Mouse (Mus musculus): ENCODE data around the gene Lpcat2.

Gene Lpcat2

DNA sequence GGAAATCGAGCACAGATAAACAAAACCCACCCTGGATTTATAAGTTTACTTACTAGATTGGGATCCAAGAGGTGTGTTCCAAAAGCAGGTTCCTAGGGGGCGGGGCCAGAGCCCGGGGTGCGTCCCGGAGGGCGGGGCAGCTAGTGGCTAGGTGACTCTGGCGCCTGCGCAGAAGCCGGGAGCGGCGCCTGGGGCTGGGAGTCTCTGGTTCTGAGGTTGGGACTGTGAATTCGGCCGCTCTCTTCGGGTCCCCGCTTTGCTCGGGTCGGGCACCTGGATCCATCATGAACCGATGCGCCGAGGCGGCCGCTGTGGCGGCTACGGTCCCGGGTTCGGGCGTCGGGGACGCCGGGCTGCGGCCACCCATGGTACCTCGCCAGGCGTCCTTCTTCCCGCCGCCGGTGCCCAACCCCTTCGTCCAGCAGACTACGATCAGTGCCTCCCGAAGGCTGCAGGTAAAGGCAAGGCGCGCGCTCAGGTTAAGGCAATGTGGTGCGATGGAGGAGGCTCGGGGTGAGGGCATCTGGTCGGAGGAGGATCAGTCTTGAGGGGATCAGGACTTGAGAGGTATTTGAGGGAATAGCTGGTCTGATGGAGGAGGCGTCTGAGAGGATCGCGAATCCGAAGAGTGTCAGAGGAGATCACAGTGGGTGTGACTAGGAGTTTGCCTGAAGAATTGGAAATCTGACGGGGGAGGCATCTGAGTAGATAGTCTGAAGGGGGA, at the start of gene Lpcat2:
Gene Lpcat2, plus strand, starts transcription at position 169 of the 724 bp plus-strand sequence.
- DNase-seq (ENCODE audit: low read depth, low spot score) = no peak

DNA sequence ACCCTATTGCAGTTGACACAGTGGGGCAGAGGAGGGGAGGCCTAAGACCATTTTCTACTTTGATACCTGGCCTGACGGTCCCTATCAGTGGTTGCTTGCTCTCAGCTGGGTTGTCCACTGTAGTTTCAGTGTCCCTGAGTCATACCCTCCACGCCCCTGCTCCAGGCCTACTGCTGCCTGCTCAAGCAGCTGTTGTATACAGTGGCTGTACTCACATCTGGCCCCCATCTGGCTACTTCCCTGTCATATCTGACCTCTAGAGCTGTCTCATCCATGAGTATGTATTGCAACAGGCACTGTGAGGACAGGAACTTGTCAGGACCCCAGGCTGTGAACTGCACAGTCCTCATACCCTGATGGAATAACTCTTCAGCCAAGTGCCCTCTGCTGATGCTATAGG, 42.4 kb upstream of the Lpcat2 start:
- no peak for DNase-seq (ENCODE audit: low read depth, low spot score)

DNA sequence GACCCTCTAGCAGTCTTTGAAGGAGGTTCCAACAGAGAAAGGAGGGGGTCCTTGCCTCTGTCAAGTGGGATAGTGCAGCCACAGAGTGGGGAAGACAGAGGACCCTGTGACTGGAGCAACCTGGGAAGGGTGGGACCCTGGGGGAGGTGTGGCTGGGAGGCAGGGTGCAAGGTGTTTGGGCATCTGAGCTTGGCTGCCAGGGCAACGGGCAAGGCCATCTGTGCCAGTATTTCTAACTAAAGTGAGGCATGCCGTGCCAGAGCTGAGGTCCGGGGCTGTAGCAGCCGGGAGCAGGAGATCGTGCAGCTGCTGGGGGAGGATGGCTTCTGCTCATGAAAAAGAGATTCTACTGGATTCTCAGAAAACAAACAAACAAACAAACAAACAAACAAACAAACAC, 39.5 kb upstream of the Lpcat2 start:
- no peak for DNase-seq (ENCODE audit: low read depth, low spot score)

DNA sequence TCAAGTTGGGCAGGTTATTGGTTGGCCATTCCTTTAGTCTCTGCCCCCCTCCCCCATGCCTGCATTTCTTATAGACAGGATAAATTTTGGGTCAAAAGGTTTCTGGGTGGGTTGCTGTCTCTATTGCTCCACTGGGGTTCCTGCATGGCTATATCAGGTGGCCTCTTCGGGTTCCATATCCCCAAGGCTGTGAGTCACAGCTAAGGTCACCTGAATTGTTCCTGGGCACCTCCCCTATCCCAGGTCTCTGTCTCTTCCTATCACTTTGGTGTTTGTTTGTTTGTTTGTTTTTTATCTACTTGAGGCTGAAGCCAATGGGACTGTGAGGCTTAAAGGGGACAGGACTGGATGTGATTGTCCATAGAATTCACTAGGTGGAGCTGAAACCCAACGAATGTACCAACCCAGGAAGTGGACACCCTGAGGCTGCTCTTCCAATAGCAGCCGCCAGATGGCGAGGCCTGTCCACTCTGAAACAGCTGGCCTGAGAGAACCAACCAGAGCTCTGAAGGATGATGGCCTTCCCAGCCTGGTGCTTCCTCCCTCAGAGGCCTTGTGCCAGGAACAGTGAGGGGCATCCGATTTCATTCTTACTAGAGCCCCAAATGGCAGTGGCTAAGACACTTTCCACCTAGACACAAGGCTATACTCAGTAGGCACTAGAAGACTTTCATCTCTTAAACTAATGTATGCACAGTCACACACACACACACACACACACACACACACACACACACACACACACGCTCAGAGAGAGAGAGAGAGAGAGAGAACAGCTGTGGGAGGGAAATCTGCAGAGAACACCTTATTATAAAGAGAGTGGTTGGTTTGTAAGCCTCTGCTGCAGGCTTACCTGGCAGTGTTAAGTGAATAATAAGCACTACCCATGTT, 37.0 kb upstream of the Lpcat2 start:
- DNase-seq (ENCODE audit: low read depth, low spot score) = peak; percentile 76

DNA sequence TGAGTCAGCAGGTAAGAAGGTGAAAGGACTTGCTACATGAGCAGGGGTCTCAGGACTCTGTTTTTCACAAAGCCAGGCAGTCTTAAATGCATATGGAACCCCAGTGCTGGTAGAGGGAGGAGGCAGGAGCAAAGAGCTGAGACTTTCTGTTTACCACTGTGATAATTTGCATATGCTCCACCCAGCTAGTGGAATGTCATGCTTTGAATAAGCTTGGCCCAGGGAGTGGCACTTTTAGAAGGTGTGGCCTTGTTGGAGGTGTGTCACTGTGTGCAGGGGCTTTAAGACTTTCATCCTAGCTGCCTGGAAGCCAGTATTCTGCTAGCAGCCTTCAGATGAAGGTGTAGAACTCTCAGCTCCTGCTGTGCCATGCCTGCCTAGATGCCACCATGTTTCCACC, 34.0 kb upstream of the Lpcat2 start:
- no peak for DNase-seq (ENCODE audit: low read depth, low spot score)

DNA sequence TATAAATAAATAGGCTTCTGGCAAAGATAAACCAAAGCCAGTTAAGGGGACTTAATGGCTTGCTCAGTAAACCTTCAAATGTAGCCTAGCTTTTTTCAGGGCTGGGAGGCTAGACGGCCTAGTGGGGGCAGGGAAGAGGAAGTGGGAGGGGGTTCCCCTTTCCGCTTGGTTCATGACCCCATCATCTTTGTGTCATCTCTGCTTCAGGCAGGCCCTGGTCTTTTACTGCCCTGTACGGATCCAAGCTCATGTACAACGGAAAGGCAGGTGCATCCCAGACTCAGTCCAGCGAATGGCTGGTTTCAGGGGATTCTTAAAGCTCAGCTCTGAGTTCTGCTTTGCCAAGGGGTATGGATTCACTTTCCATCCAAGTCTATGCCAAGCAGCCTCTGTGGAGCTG, 32.8 kb upstream of the Lpcat2 start:
- DNase-seq (ENCODE audit: low read depth, low spot score) = no peak

DNA sequence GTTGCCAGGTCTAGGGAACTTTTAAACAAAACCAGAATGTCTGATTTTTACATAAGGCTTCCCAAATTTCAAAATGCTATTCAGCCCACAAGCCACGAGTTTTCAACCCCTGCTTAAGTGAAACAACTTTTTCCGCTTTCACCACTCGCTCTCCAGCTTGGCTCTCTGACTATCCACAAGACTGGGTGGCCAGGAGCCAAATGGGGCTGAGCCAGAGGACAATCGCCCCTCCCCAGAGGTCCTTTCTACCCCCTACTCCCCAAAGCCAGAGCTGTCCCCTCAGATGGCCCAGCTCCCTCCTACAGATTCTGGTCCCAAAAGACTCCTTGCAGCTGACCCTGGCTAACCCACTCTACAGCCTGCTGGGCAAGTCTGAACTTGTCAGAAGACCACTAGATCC, 29.1 kb upstream of the Lpcat2 start:
- no peak for DNase-seq (ENCODE audit: low read depth, low spot score)

DNA sequence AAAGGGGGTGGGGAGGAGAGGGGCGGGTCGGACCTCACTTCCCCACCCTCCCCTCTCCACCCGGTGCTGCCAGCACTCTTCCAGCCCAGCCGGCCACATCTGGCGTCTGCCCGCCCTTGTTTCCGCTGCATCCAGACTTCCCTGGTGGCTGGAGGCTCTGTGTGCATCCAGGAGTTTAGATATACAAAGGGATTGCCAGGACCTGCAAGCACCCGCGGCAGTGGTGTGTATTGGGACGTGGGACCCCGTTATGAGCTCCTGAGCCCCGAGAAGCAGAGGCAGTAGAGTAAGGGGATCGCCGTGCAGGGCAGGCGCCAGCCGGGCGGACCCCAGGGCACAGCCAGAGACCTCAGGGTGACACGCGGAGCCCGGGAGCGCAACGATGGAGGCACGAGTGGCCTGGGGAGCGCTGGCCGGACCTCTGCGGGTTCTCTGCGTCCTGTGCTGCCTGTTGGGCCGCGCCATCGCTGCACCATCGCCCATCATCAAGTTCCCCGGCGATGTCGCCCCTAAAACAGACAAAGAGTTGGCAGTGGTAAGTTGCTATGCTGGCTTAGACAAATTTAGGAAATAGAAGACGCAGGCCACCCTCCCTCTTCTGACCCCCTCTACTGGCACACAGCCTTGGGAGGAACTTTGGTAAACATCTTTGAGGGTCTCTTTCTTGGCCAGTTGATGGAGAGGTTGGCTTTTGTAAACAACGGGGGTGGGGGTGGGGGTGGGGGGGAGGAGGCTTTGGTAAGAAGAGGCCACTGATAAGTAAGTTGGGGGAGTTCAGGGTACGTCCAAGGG, 27.7 kb upstream of the Lpcat2 start, which contains the start of gene Mmp2:
Gene Mmp2, plus strand, starts transcription at position 49 of the 792 bp plus-strand sequence.
- DNase-seq (ENCODE audit: low read depth, low spot score) = no peak

DNA sequence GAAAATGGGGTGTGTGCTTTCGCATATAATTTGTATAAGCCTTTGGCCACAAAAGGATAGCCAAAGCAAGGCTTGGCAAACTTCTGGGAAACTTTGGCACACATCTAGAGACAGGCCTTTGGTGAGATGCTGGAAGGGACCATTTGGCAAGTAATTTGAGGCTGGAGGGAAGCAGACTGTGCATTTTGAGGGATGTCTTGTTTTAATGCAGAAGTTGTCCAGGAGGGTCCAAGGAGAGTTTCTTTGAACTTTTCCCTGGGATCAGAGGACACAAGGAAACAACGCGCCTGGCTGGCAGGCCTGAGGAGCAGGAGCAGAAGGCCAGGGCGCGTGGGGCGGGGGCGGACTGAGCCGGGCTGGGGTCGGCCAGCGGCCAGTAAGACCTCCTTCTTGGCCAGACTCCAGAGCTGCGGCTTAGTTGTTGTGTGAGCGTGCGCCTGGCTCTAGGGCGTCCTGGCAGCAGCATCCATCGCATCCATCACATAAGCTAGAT, 26.8 kb upstream of the Lpcat2 start:
- DNase-seq (ENCODE audit: low read depth, low spot score) = no peak

DNA sequence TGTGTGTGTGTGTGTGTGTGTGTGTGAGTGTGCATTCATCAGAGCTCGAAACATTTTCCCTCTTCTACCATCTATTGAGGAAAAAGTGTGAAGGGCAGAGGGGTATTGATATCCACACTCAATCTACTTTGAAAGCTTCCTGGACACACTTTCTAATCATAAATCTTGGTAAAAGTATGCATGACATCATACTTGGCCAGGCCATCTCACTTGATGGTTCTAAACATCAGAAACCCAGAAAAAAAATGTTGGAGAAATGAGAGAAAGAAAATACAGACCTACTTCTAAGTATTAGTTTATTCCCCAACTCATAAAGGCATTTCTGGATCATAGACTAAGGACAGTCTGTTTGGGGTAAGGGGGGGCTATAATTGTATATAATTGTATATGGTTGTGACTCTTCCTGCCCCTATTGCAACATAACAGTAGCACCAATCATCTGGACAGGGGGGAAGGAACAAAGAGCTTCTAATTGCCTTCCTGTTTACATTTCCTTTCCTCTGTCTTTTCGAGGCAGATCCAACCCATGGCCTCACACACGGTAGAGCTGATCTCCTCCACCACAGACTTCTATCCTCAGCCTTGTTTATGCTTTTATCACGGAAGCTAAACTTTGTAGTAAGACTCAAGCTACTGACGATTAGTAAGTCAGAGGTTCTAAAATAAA, 20.9 kb upstream of the Lpcat2 start:
- DNase-seq (ENCODE audit: low read depth, low spot score) = no peak

DNA sequence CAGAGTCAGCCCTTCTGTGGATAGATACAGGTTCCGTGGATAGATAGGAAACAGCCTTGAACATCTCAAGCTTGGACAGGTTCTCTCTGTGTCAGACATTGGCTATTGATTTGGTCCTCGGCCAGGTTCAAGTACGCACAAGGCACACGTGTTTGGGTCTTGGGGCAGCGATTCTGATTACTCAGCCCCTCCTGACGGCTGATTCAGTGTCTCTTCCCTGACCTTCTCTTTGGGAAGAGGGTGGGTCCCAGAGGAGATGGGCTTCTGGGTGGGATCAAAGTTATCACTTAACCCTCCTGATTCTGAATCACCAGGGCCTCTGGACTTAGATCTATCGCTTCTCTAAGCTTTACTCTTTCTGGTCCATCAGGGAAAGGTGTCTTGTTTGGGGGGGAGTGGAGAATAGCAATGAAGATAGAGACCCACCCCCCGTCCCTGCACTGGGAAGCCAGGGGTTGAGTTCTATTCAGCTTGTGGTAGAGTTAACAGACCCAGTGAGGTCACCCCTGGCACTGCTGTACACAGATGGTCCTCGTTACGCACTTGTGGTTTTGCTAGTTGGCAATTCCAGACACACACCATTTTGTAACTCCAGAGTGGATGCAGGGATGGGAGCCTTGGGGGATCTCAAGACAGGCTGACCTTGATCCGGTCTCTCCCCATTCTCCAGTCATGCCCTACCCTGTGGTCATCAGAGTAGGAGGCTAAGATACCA, 20.2 kb upstream of the Lpcat2 start:
- no peak for DNase-seq (ENCODE audit: low read depth, low spot score)

DNA sequence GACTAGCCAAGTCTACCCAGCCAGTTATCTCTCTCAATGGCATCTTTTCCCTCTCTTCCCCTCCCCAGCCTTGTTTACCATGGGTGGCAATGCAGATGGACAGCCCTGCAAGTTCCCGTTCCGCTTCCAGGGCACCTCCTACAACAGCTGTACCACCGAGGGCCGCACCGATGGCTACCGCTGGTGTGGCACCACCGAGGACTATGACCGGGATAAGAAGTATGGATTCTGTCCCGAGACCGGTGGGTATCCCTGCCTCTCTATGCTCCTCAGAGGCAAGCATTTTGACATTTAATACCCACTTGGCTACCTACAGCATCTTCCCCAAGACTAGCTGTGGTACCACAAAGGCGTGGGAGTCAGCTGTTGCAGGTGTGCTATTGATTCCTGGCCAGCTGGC, 19.2 kb upstream of the Lpcat2 start:
- DNase-seq (ENCODE audit: low read depth, low spot score) = no peak

DNA sequence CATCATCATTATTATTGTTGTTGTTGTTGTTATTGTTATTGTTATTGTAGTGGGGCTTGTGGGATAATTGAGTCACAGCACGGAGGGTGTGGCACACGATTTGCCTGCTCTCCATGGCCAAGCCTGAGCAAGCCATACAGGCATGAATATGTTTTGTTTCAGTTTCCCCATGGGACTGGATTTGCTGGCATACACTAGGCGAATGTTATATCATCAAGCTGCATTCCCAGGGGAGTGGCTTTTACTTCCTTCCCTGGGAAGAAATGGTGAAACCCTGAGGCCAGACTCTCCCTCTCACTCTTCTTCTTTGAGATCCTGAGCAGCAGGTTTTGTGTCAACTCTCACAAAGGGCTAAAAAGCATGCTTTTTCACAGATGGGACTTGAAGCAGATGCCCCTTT, 16.5 kb upstream of the Lpcat2 start:
- no peak for DNase-seq (ENCODE audit: low read depth, low spot score)

DNA sequence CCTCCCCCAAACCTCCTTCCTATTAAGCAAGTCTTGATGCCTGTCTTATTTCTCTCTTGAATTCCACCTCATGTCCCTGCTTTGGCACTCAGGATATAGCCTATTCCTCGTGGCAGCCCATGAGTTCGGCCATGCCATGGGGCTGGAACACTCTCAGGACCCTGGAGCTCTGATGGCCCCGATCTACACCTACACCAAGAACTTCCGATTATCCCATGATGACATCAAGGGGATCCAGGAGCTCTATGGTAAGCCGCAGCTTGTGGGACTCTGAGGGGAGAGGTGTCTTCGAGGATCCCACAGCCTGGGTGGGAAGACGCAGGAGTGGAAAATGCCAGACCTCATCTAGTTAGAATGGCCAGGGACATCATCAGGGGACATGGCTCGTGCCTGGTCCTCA, 16.0 kb upstream of the Lpcat2 start:
- DNase-seq (ENCODE audit: low read depth, low spot score) = no peak

DNA sequence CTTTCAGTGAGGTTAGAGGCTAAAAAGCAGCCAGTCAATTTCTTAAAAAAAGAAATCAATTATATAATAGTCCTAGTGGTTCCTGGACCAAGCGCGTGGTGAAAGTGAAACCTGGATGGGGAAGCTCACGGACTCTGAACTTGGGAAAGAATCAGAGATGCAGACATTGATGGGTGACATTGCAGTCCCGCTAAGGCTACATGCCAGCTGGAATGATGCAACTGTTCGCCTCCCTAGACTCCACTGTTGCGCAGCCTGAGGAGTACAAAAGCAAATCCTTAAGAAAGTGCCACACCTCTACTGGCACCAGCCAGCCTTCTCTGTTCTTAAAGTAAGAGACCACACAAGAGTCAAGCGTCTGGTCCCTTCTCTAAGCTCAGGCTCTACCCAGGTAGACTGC, 15.3 kb upstream of the Lpcat2 start:
- DNase-seq (ENCODE audit: low read depth, low spot score) = no peak

DNA sequence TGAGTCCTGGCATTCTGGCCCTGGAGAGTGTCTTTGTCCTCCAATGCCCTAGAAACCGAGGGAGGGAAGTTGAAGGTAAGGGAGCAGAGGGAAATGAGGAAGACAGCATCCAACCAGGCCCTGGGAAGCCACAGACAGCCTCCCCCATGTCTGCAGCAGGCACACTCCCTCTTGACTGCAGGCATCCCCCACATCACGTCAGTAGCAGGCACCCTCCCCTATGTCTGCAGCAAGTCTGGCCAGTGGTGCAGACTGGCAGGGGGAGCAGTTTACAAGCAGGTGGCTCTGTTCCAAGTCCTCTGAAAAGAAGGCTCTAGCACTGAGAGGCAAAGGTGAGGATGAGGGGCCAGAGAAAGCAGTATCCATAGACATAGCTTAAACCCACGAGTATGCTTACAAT, 8.5 kb upstream of the Lpcat2 start:
- DNase-seq (ENCODE audit: low read depth, low spot score) = no peak

DNA sequence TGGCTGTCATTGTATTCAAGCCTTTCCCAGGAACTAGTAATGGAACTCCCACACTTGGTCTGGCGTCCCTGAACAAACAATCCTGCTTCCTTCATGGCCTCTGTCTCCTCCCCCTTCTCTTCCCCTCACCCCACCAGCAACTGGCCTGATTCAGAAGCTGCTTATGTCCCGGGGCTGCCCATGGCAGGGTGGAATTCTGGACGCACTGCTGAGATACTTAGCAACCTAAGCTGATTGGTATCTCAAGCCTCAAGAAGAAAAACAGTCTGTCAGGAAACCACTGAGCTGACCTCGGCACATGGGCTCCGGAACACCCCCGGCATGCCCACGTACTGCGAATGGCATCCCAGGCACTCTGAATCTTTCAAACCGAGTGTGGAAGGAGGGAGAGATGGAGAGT, 7.8 kb upstream of the Lpcat2 start:
- no peak for DNase-seq (ENCODE audit: low read depth, low spot score)

DNA sequence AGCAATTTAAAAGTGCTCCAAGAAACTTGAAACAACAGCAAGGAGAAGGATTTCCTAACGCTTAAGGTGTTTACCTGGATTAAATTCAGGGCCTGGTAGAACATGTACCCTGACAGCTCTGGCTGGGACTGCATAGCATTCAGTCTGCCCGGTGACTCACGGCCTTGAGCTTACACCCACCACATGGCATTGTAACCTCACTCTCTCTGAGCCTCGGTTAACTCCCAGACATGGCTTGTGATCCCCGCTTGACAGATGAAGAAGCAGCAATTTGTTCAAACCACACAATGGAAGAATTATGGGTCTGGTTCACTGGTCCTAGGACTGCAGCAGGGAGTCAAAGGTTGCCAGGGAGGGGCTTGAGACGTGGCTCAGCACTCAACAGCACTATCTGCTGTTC, 5.9 kb upstream of the Lpcat2 start:
- DNase-seq (ENCODE audit: low read depth, low spot score) = no peak

DNA sequence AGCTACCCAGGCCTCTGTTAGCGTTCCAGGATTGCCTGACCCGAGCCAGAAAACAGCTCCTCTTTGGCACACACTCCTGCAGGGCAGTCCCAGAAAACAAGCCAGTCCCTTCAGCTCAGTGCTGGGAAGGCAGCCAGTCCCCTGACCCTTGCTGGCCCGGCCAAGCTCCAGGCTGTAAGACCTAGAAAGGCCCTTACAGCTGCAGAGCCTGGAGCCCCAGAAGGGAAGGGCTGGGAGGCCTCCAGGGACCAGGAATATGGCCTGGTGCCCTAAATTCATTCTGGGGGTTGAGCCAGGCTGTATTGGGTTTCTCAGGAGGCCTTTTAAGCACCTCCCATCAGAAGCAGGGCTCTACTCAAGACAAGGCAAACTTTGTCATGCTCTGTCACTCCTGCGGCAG, 4.9 kb upstream of the Lpcat2 start:
- DNase-seq (ENCODE audit: low read depth, low spot score) = peak; percentile 70

DNA sequence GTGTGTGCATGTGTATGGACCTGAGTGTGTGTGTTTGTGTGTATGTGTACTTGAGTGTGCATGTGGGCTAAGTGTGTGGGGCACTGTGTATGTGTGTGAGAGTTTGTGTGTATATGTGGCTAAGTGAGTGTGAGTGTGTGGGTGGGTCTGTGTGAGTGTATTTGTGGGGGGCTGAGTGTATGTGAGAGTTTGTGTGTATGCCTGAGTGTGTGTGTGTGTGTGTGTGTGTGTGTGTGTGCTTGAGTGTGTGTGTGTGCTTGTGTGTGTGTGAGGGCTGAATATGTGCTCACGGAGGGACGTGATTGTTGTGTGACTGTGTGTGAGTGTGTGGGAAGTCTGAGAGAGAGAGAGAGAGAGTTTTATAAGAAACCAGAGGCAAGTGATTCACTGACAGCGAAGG, 3.8 kb upstream of the Lpcat2 start:
- DNase-seq (ENCODE audit: low read depth, low spot score) = no peak
